Mouse (Mus musculus): ENCODE measurements around the gene Gm4788.
"Not testable (repeated sequence)": the region's sequence is repeated elsewhere in the genome, so short reads cannot be mapped to it uniquely, and the experiment has no call there.

Gene Gm4788

DNA sequence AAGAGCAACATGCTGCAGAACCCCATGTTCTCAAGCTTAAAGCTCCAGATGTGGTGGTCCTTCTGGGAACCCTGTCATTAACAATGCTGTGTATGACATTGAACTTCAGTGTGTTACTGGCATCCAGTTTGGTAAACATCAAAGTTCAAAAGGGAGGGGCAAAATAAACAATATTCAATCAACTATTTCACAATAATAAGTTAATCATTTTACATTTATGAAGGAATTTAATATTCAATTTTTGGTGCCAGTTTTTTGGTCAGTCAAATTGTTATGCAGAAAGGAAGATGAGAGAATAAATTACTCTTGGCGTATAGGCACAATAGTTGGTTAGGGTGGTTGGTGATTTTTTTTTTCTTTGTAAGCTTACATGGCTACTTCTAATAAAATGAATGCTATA is at the start of gene Gm4788:
TSS of gene Gm4788 (minus strand) at position 101 of the 400 bp plus-strand sequence.
- no peak for DNase-seq

- DNase-seq = no peak
These were observed 27.6 kb upstream of the Gm4788 start for GRCm38 (mm10) chr1:139808594-139808993.

- DNase-seq = peak; percentile 44
These were observed 11.1 kb downstream of the Gm4788 start for GRCm38 (mm10) chr1:139769913-139770312.

DNA sequence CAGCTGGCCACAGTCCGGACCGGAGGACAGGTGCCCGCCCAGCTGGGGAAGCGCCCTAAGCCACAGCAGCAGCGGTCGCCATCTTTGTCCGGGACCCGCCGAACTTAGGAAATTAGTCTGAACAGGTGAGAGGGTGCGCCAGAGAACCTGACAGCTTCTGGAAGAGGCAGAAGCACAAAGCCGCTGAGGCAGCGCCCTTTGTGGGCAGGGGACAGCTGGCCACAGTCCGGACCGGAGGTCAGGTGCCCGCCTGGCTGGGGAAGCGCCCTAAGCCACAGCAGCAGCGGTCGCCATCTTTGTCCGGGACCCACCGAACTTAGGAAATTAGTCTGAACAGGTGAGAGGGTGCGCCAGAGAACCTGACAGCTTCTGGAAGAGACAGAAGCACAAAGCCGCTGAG is 64.4 kb downstream of the Gm4788 start:
- not testable (repeated sequence) for DNase-seq

DNA sequence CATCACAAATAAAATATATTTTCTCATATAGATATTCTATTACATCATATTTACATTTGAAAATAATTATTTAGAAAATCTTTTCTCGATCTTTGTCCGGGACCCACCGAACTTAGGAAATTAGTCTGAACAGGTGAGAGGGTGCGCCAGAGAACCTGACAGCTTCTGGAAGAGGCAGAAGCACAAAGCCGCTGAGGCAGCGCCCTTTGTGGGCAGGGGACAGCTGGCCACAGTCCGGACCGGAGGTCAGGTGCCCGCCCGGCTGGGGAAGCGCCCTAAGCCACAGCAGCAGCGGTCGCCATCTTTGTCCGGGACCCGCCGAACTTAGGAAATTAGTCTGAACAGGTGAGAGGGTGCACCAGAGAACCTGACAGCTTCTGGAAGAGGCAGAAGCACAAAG is 64.8 kb downstream of the Gm4788 start:
- DNase-seq = not testable (repeated sequence)

GRCm38 (mm10) chr1:139649921-139650320 is 131.1 kb downstream of the Gm4788 start:
- DNase-seq = not testable (repeated sequence)

Data from heart, adult 11 months (tissue).